ENCODE assay signal across 25 mouse cellular contexts in the genomic region with DNA sequence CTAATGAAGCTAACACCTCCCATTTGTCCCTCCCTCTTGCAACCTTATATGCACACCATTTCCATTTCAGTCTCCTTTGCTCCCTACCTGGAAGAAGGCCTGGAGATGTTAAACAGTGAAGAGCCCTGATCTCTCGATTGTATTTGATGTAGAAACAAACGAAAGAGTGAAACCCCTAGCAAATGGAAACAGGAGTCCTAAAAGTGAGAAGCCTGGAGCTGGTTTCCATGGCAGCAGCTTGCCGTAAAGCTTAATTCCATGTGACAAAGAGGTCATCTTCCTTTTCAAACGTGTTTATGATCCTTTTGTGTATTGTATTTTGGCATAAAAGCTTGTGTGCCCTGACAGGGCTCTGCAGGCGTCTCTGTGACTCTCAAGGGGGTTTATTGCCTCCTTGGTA. TPM values are rescaled to one million over a fixed set of nuclear protein-coding genes. Genes with fewer than 3 reads are reported as not detected.
DNase-seq lines count a peak whose midpoint lies in the region; ATAC-seq lines count a peak whose summit lies in the region.
"Had no signal": no experiment of that assay in that cellular context is flagged by ENCODE, and none has a peak within 500 bp of the region (broad histone marks: within the 10 kb centered on the region; RNA-seq: fewer than 3 reads in every experiment).

No protein-coding gene starts in this region.

- no peaks in the 10 kb centered on the region for H3K9me3 ChIP-seq in hindbrain, embryonic 11.5 days (ENCODE audit: control insufficient read depth, low read length)
- H3K9me3 ChIP-seq in hindbrain, embryonic 10.5 days: no peaks in the 10 kb centered on the region
- no peaks in the 10 kb centered on the region for H3K9me3 ChIP-seq in forebrain, embryonic 14.5 days (replicated peaks; ENCODE audit: control insufficient read depth, low read length)
- no peaks in the 10 kb centered on the region for H3K9me3 ChIP-seq in midbrain, embryonic 15.5 days
- H3K9me3 ChIP-seq: embryonic facial prominence, embryonic 12.5 days; hindbrain, embryonic 12.5 days; kidney, embryonic 15.5 days; megakaryocyte, embryonic 14.5 days; stomach, embryonic 15.5 days had no signal

- peaks cover 54% of the 10 kb centered on the region for H3K27me3 ChIP-seq in hindbrain, embryonic 11.5 days (ENCODE audit: control insufficient read depth, insufficient read depth, low read length)
- peaks cover 99% of the 10 kb centered on the region for H3K27me3 ChIP-seq in hindbrain, embryonic 10.5 days (ENCODE audit: insufficient read depth, poor library complexity, severe bottlenecking)
- peaks cover 40% of the 10 kb centered on the region for H3K27me3 ChIP-seq in forebrain, embryonic 14.5 days (replicated peaks; ENCODE audit: control insufficient read depth, insufficient read depth, low read length)
- peaks cover 61% of the 10 kb centered on the region for H3K27me3 ChIP-seq in midbrain, embryonic 15.5 days (replicated peaks)

- no peak overlapping the region for H3K27ac ChIP-seq in hindbrain, embryonic 11.5 days (ENCODE audit: low read depth, low read length)
- no peak overlapping the region for H3K27ac ChIP-seq in hindbrain, embryonic 10.5 days
- H3K27ac ChIP-seq in forebrain, embryonic 14.5 days (ENCODE audit: low read depth, low read length): peak overlapping the region; percentile 44; the same call in 1 of the 2 replicates
- H3K27ac ChIP-seq in midbrain, embryonic 15.5 days: no peak overlapping the region
- H3K27ac ChIP-seq: embryonic facial prominence, embryonic 12.5 days; hindbrain, embryonic 12.5 days; kidney, embryonic 15.5 days; stomach, embryonic 15.5 days had no signal

- no peak overlapping the region for H3K4me2 ChIP-seq in hindbrain, embryonic 11.5 days (replicated peaks; ENCODE audit: low read depth, low read length)
- H3K4me2 ChIP-seq in forebrain, embryonic 14.5 days (ENCODE audit: low read length): peak overlapping the region; percentile 22; the same call in 1 of the 2 replicates
- H3K4me2 ChIP-seq in midbrain, embryonic 15.5 days: peak overlapping the region; percentile 16; the same call in 1 of the 2 replicates
- H3K4me2 ChIP-seq: embryonic facial prominence, embryonic 12.5 days; hindbrain, embryonic 12.5 days; kidney, embryonic 15.5 days; liver, embryonic 11.5 days; stomach, embryonic 15.5 days had no signal

- no peak overlapping the region for H3K4me3 ChIP-seq in hindbrain, embryonic 11.5 days (ENCODE audit: low read depth, low read length)
- no peak overlapping the region for H3K4me3 ChIP-seq in hindbrain, embryonic 10.5 days
- no peak overlapping the region for H3K4me3 ChIP-seq in forebrain, embryonic 14.5 days (ENCODE audit: low read depth, low read length)
- H3K4me3 ChIP-seq in midbrain, embryonic 15.5 days: no peak overlapping the region
- H3K4me3 ChIP-seq: embryonic facial prominence, embryonic 12.5 days; erythroblast, embryonic 14.5 days; hindbrain, embryonic 12.5 days; kidney, embryonic 15.5 days; megakaryocyte, embryonic 14.5 days; stomach, embryonic 15.5 days had no signal

- WGBS in hindbrain, embryonic 11.5 days: 6% methylated on average over 5 of the region's 5 CpGs
- 4% methylated on average over 5 of the region's 5 CpGs for WGBS in hindbrain, embryonic 10.5 days
- 13% methylated on average over 5 of the region's 5 CpGs for whole genome bisulfite sequencing in forebrain, embryonic 14.5 days
- WGBS in midbrain, embryonic 15.5 days: 1% methylated on average over 5 of the region's 5 CpGs

- no peaks in the 10 kb centered on the region for H3K36me3 ChIP-seq in hindbrain, embryonic 11.5 days (ENCODE audit: control insufficient read depth, insufficient read depth, low read length)
- no peaks in the 10 kb centered on the region for H3K36me3 ChIP-seq in hindbrain, embryonic 10.5 days
- no peaks in the 10 kb centered on the region for H3K36me3 ChIP-seq in forebrain, embryonic 14.5 days (ENCODE audit: control insufficient read depth, insufficient read depth, low read length)
- no peaks in the 10 kb centered on the region for H3K36me3 ChIP-seq in midbrain, embryonic 15.5 days (replicated peaks)
- H3K36me3 ChIP-seq: embryonic facial prominence, embryonic 12.5 days; hindbrain, embryonic 12.5 days; kidney, embryonic 15.5 days; stomach, embryonic 15.5 days had no signal

- DNase-seq in hindbrain, embryonic 11.5 days (ENCODE audit: low spot score): peak; percentile 53
- DNase-seq in hindbrain, embryonic 10.5 days (ENCODE audit: low spot score): no peak
- DNase-seq in embryo, embryonic 10.5 days (ENCODE audit: low spot score): peak; percentile 60
- DNase-seq in forebrain, embryonic 14.5 days (ENCODE audit: low spot score): peak; percentile 47
- DNase-seq in urinary bladder, postnatal 14 days (ENCODE audit: low spot score): no peak
- DNase-seq in spleen, postnatal 10 days (ENCODE audit: low spot score in 2 of 2): no peak
- DNase-seq: cerebellum, adult 2 months; cerebellum, postnatal 36 days; gastrocnemius, postnatal 25 days; kidney, postnatal 4 days; layer of hippocampus, adult 9-11 months; lung, adult 18-20 months; right cerebral cortex, postnatal 14 days; spleen, adult 18-20 months; thymus, adult 18-20 months had no signal

- ATAC-seq in hindbrain, embryonic 11.5 days (ENCODE audit: low FRiP score): no peak
- no peak for ATAC-seq in forebrain, embryonic 14.5 days
- ATAC-seq in midbrain, embryonic 15.5 days (replicated peaks): no peak

- H3K4me1 ChIP-seq in hindbrain, embryonic 11.5 days (replicated peaks; ENCODE audit: control insufficient read depth, insufficient read depth, low read length): peaks cover 5% of the 10 kb centered on the region
- peaks cover 43% of the 10 kb centered on the region for H3K4me1 ChIP-seq in hindbrain, embryonic 10.5 days (replicated peaks)
- peaks cover 37% of the 10 kb centered on the region for H3K4me1 ChIP-seq in forebrain, embryonic 14.5 days (ENCODE audit: control insufficient read depth, insufficient read depth, low read length)
- peaks cover 33% of the 10 kb centered on the region for H3K4me1 ChIP-seq in midbrain, embryonic 15.5 days

- no peak overlapping the region for H3K9ac ChIP-seq in hindbrain, embryonic 11.5 days (ENCODE audit: low read depth, low read length)
- no peak overlapping the region for H3K9ac ChIP-seq in forebrain, embryonic 14.5 days (ENCODE audit: low read length)
- no peak overlapping the region for H3K9ac ChIP-seq in midbrain, embryonic 15.5 days
- H3K9ac ChIP-seq: embryonic facial prominence, embryonic 12.5 days; hindbrain, embryonic 12.5 days; kidney, embryonic 15.5 days; stomach, embryonic 15.5 days had no signal

RNA-seq across cellular contexts. Expression of a gene that starts 9.3 kb away (rescaled TPM):
- polyA plus RNA-seq in hindbrain, embryonic 11.5 days (2014; fragmentation: Nextera tagmentation; extraction: Ambion mirVana): 45.1 and 47.1 TPM in 2 replicates
- polyA plus RNA-seq in hindbrain, embryonic 10.5 days (2016; fragmentation: Nextera tagmentation; extraction: Ambion mirVana): 19.9 and 50.0 TPM in 2 replicates
- 80.6 and 88.7 TPM in 2 replicates for polyA plus RNA-seq in forebrain, embryonic 14.5 days (2014; fragmentation: Nextera tagmentation; extraction: Ambion mirVana)
- polyA plus RNA-seq in midbrain, embryonic 15.5 days (2015; fragmentation: Nextera tagmentation; extraction: Ambion mirVana): 15.1 and 16.5 TPM in 2 replicates
- polyA plus RNA-seq: erythroblast, embryonic 14.5 days; heart, postnatal 0 days; kidney, embryonic 15.5 days; limb, embryonic 11.5 days; liver, embryonic 11.5 days had no signal

Comparison
In these comparisons a context has a peak if more than half of its experiments do, and no peak if none do; other contexts are left out.
1. DNase-seq: peak in hindbrain, embryonic 11.5 days (single experiment), embryo, embryonic 10.5 days (single experiment) and forebrain, embryonic 14.5 days (single experiment); none in hindbrain, embryonic 10.5 days (single experiment), urinary bladder, postnatal 14 days (single experiment) and spleen, postnatal 10 days (0 of 2).